Mouse (Mus musculus): ENCODE data around the gene Plbd2. TPM values are rescaled to one million over a fixed set of nuclear protein-coding genes. Genes with fewer than 3 reads are reported as not detected.
"Not testable (repeated sequence)": the region's sequence is repeated elsewhere in the genome, so short reads cannot be mapped to it uniquely, and the experiment has no call there.

Gene Plbd2
- total RNA-seq, 2 experiments from 2014 or later: 77.4 to 81.8 TPM

GRCm38 (mm10) chr5:120514031-120514677 lies 10.7 kb upstream of the Plbd2 start:
- intact Hi-C loops (cut with DNase I): no loop called here

GRCm38 (mm10) chr5:120512911-120513555 lies 9.6 kb upstream of the Plbd2 start:
- intact Hi-C loops (cut with DNase I): no loop called here
- DNase-seq (ENCODE audit: low spot score in 2 of 2): no peak

More at GRCm38 (mm10) chr5:120514031-120514677, 10.7 kb upstream of the Plbd2 start:
- DNase-seq (ENCODE audit: low spot score in 2 of 2): no peak

- DNase-seq (ENCODE audit: low spot score in 2 of 2): no peak
- intact Hi-C loops (cut with DNase I): no loop called here
Observed at GRCm38 (mm10) chr5:120511643-120512220, 8.3 kb upstream of the Plbd2 start.

GRCm38 (mm10) chr5:120510982-120511642 lies 7.7 kb upstream of the Plbd2 start, which contains the start of gene Slc8b1:
TSS of gene Slc8b1 (plus strand) at chr5:120511168.
- peak; percentile 84 to 86 for DNase-seq (ENCODE audit: low spot score in 2 of 2)
- intact Hi-C loops (cut with DNase I): no loop called here

- intact Hi-C loops (cut with DNase I): no loop called here
- DNase-seq (ENCODE audit: low spot score in 2 of 2): no peak
Observed at GRCm38 (mm10) chr5:120507311-120507710, 3.9 kb upstream of the Plbd2 start.

- DNase-seq (ENCODE audit: low spot score in 2 of 2): no peak
- intact Hi-C loops (cut with DNase I): no loop called here
Observed at GRCm38 (mm10) chr5:120506490-120506889, 3.1 kb upstream of the Plbd2 start.

- intact Hi-C loops (cut with DNase I): loop anchor here (1.0 kb wide), 1 partner anchor 100 kb away; no protein-coding TSS in a partner anchor
- no peak for DNase-seq (ENCODE audit: low spot score in 2 of 2)
Observed at GRCm38 (mm10) chr5:120505781-120506180, 2.4 kb upstream of the Plbd2 start.

- intact Hi-C loops (cut with DNase I): loop anchor here (1.0 kb wide), 1 partner anchor 100 kb away; no protein-coding TSS in a partner anchor
- peak in 1 of 2 experiments; percentile 68 for DNase-seq (ENCODE audit: low spot score in 2 of 2)
Observed at GRCm38 (mm10) chr5:120505368-120505767, 1.9 kb upstream of the Plbd2 start.

- DNase-seq (ENCODE audit: low spot score in 2 of 2): no peak
- intact Hi-C loops (cut with DNase I): loop anchor here (5.0 kb wide), 1 partner anchor 85 kb away; the partner anchor contains the start of genes Iqcd and Tpcn1
Observed at GRCm38 (mm10) chr5:120502675-120503143, 716 bp downstream of the Plbd2 start.

- intact Hi-C loops (cut with DNase I): loop anchor here (5.0 kb wide), 1 partner anchor 85 kb away; the partner anchor contains the start of genes Iqcd and Tpcn1
- DNase-seq (ENCODE audit: low spot score in 2 of 2): peak; percentile 56 to 82
Observed at GRCm38 (mm10) chr5:120502147-120502621, 1.2 kb downstream of the Plbd2 start.

GRCm38 (mm10) chr5:120500609-120501008 lies 2.8 kb downstream of the Plbd2 start:
- DNase-seq (ENCODE audit: low spot score in 2 of 2): not testable (repeated sequence)
- intact Hi-C loops (cut with DNase I): loop anchor here (5.0 kb wide), 1 partner anchor 87 kb away; the partner anchor contains the start of genes Iqcd and Tpcn1

GRCm38 (mm10) chr5:120499202-120499601 lies 4.2 kb downstream of the Plbd2 start:
- intact Hi-C loops (cut with DNase I): no loop called here
- DNase-seq (ENCODE audit: low spot score in 2 of 2): no peak

- intact Hi-C loops (cut with DNase I): no loop called here
- DNase-seq (ENCODE audit: low spot score in 2 of 2): no peak
Observed at GRCm38 (mm10) chr5:120497071-120497470, 6.4 kb downstream of the Plbd2 start.

- DNase-seq (ENCODE audit: low spot score in 2 of 2): no peak
- intact Hi-C loops (cut with DNase I): no loop called here
Observed at GRCm38 (mm10) chr5:120495703-120496226, 7.7 kb downstream of the Plbd2 start.

- DNase-seq (ENCODE audit: low spot score in 2 of 2): no peak
- intact Hi-C loops (cut with DNase I): no loop called here
Observed at GRCm38 (mm10) chr5:120495064-120495702, 8.2 kb downstream of the Plbd2 start.

GRCm38 (mm10) chr5:120493873-120494395 lies 9.5 kb downstream of the Plbd2 start:
- DNase-seq (ENCODE audit: low spot score in 2 of 2): no peak
- intact Hi-C loops (cut with DNase I): no loop called here

GRCm38 (mm10) chr5:120493440-120493839 lies 10.0 kb downstream of the Plbd2 start:
- intact Hi-C loops (cut with DNase I): no loop called here
- no peak for DNase-seq (ENCODE audit: low spot score in 2 of 2)

GRCm38 (mm10) chr5:120492437-120492836 lies 11.0 kb downstream of the Plbd2 start:
- intact Hi-C loops (cut with DNase I): no loop called here
- peak in 1 of 2 experiments; percentile 58 for DNase-seq (ENCODE audit: low spot score in 2 of 2)

Measured in left cerebral cortex, postnatal 14 days (tissue).